Mouse (Mus musculus) forebrain, embryonic 12.5 days (tissue): ENCODE data around the gene Ulk4. TPM values are rescaled to one million over a fixed set of nuclear protein-coding genes. Genes with fewer than 3 reads are reported as not detected.

Source experiments
- ATAC-seq: fragments of 200-750 bp; cut with Nextera tagmentation; 2 replicates; pipeline ENCODE4 v1.8.0; 2017; ENCODE audit warnings: moderate TSS enrichment; ENCODE audit not compliant: low FRiP score
- H3K27ac ChIP-seq: fragments of 300-500 bp; sonication (generic); 2 replicates; pipeline ENCODE4 v1.5.1; 2016; ENCODE audit warnings: mild to moderate bottlenecking
- H3K27me3 ChIP-seq: fragments of 300-500 bp; sonication (generic); 2 replicates; pipeline ENCODE4 v1.6.1; 2016; ENCODE audit warnings: mild to moderate bottlenecking
- H3K36me3 ChIP-seq: fragments of 300-500 bp; sonication (generic); replicated peaks from 2 replicates; pipeline ENCODE4 v1.6.1; 2016; ENCODE audit warnings: mild to moderate bottlenecking
- H3K4me1 ChIP-seq: fragments of 300-500 bp; sonication (generic); 2 replicates; pipeline ENCODE4 v1.6.1; 2016
- H3K4me2 ChIP-seq: fragments of 300-500 bp; sonication (generic); 2 replicates; pipeline ENCODE4 v1.6.1; 2016; ENCODE audit warnings: mild to moderate bottlenecking, moderate library complexity
- H3K4me3 ChIP-seq: fragments of 300-500 bp; sonication (generic); replicated peaks from 2 replicates; pipeline ENCODE4 v1.5.1; 2016; ENCODE audit warnings: mild to moderate bottlenecking
- H3K9ac ChIP-seq: fragments of 300-500 bp; sonication (generic); 2 replicates; pipeline ENCODE4 v1.6.1; 2016; ENCODE audit warnings: mild to moderate bottlenecking
- H3K9me3 ChIP-seq: fragments of 300-500 bp; sonication (generic); 2 replicates; pipeline ENCODE4 v1.6.1; 2016
- WGBS: fragments of 180-500 bp; shearing (Covaris S2); methylation state at CpG from one replicate; pipeline ENCODE4 v1.1.7; 2016; 5-methylcytosine and 5-hydroxymethylcytosine counted together
- polyA plus RNA-seq: library from polyadenylated mRNA; unstranded; fragments of >200 nt; fragmentation: Nextera tagmentation; extraction: Ambion mirVana; gene quantifications from 2 replicates; pipeline ENCODE4 v1.2.1, GENCODE M21; 2016

Ulk4 gene
- polyA plus RNA-seq, 1 experiment from 2014 or later, result 179 TPM

GRCm38 (mm10) chr9:121311846-121312236, 34.8 kb upstream of the Ulk4 start:
- WGBS, result 68% methylated on average over 6 of the region's 6 CpGs

DNA sequence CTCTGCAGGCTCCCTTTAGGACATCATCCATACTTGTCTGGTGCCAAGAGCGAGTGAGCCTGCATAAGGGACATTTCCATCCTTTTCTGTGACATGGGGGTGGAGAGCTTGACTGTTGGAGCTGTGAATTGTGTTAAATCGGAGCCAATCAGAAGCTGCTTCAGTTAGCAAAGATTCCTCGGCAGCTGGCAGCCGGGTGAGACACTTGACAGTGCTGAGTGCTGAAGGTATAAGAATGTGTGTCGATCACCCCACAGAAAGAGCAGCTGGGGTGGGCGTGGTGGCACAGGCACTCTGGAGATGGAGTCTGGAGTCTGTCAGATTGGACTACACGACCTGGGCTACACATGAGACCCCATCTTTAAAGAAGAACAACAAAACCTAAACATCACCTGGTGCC, 33.5 kb upstream of the Ulk4 start:
- Histone ChIP-seq H3K4me1 (peaks cover 72% of the 10 kb centered on the region), H3K4me2 (no peak overlapping the region), H3K4me3 (no peak overlapping the region), H3K27ac (peak overlapping the region; percentile 98), H3K9me3 (no peaks in the 10 kb centered on the region), H3K27me3 (no peaks in the 10 kb centered on the region), H3K36me3 (no peaks in the 10 kb centered on the region), H3K9ac (0 out of 2 replicates have a peak overlapping the region, but pooled peaks have one; percentile 22)
- 55% methylated on average over 7 of the region's 7 CpGs for WGBS
- ATAC-seq, result no peak

More at GRCm38 (mm10) chr9:121311846-121312236, 34.8 kb upstream of the Ulk4 start:
- Histone ChIP-seq H3K4me2 (peak overlapping the region; percentile 58), H3K9ac (peak overlapping the region; percentile 44; the same call in 1 of the 2 replicates), H3K27me3 (no peaks in the 10 kb centered on the region), H3K9me3 (no peaks in the 10 kb centered on the region), H3K27ac (peak overlapping the region; percentile 98), H3K4me1 (peaks cover 76% of the 10 kb centered on the region), H3K36me3 (no peaks in the 10 kb centered on the region), H3K4me3 (no peak overlapping the region)
- ATAC-seq, result no peak

GRCm38 (mm10) chr9:121309287-121309686, 32.3 kb upstream of the Ulk4 start:
- Histone ChIP-seq H3K27ac (peak overlapping the region; percentile 56; the same call in 1 of the 2 replicates), H3K9ac (no peak overlapping the region), H3K9me3 (no peaks in the 10 kb centered on the region), H3K27me3 (no peaks in the 10 kb centered on the region), H3K4me1 (peaks cover 66% of the 10 kb centered on the region), H3K4me2 (no peak overlapping the region), H3K4me3 (no peak overlapping the region), H3K36me3 (no peaks in the 10 kb centered on the region)
- no peak for ATAC-seq
- WGBS, result 34% methylated on average over 4 of the region's 4 CpGs

- Histone ChIP-seq H3K36me3 (no peaks in the 10 kb centered on the region), H3K4me3 (no peak overlapping the region), H3K27ac (no peak overlapping the region), H3K4me2 (no peak overlapping the region), H3K9ac (no peak overlapping the region), H3K27me3 (no peaks in the 10 kb centered on the region), H3K9me3 (no peaks in the 10 kb centered on the region), H3K4me1 (peaks cover 61% of the 10 kb centered on the region)
- ATAC-seq, result no peak
- WGBS, result 97% methylated on average over 4 of the region's 4 CpGs
These were observed 28.5 kb upstream of the Ulk4 start for GRCm38 (mm10) chr9:121305456-121305855.

GRCm38 (mm10) chr9:121304520-121304919, 27.5 kb upstream of the Ulk4 start:
- no peaks in the 10 kb centered on the region for H3K27me3 ChIP-seq
- WGBS, result 44% methylated on average over 10 of the region's 10 CpGs
- H3K4me1 ChIP-seq, result peaks cover 62% of the 10 kb centered on the region
- H3K36me3 ChIP-seq, result no peaks in the 10 kb centered on the region
- H3K4me2 ChIP-seq, result no peak overlapping the region
- no peak overlapping the region for H3K4me3 ChIP-seq
- H3K9me3 ChIP-seq, result no peaks in the 10 kb centered on the region
- ATAC-seq, result peak; percentile 15; the same call in 1 of the 2 replicates
- no peak overlapping the region for H3K9ac ChIP-seq
- peak overlapping the region; percentile 83 for H3K27ac ChIP-seq

GRCm38 (mm10) chr9:121303748-121304147, 26.8 kb upstream of the Ulk4 start:
- peak overlapping the region; percentile 26 for H3K9ac ChIP-seq
- H3K27me3 ChIP-seq, result no peaks in the 10 kb centered on the region
- H3K9me3 ChIP-seq, result no peaks in the 10 kb centered on the region
- peak; percentile 61 for ATAC-seq
- WGBS, result 9% methylated on average over 9 of the region's 9 CpGs
- peak overlapping the region; percentile 83 for H3K27ac ChIP-seq
- peaks cover 64% of the 10 kb centered on the region for H3K4me1 ChIP-seq
- H3K36me3 ChIP-seq, result no peaks in the 10 kb centered on the region
- H3K4me2 ChIP-seq, result peak overlapping the region; percentile 45
- H3K4me3 ChIP-seq, result 0 out of 2 replicates have a peak overlapping the region, but pooled peaks have one; percentile 1

DNA sequence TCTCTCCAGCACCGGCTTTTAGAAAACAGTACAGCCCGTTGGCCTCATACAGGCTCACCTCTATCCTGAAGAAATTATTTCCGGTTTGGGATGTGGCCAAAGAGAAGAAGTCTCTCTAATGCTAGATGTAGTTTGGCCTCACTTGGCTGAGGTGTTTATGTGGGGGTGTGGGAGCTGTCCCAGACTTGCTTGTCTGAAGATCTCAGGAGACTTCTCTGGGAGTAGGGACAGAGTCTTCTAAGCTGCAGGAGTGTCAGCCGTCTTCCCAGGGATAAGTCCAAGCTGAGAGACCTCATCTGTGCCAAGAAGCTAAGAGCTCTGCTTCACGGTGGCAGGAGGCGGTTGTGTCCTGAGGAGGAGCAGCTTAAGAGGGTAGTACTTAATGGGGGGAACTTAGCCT, 26.1 kb upstream of the Ulk4 start:
- 49% methylated on average over 6 of the region's 6 CpGs for WGBS
- Histone ChIP-seq H3K9ac (peak overlapping the region; percentile 26; the same call in 1 of the 2 replicates), H3K4me1 (peaks cover 71% of the 10 kb centered on the region), H3K36me3 (no peaks in the 10 kb centered on the region), H3K9me3 (no peaks in the 10 kb centered on the region), H3K4me3 (no peak overlapping the region), H3K4me2 (peak overlapping the region; percentile 45), H3K27me3 (no peaks in the 10 kb centered on the region), H3K27ac (peak overlapping the region; percentile 83)
- no peak for ATAC-seq

- no peak for ATAC-seq
- Histone ChIP-seq H3K9me3 (no peaks in the 10 kb centered on the region), H3K4me1 (peaks cover 72% of the 10 kb centered on the region), H3K36me3 (no peaks in the 10 kb centered on the region), H3K4me3 (no peak overlapping the region), H3K4me2 (no peak overlapping the region), H3K9ac (no peak overlapping the region), H3K27ac (peak overlapping the region; percentile 83; the same call in 1 of the 2 replicates), H3K27me3 (no peaks in the 10 kb centered on the region)
- WGBS, result 84% methylated on average over 7 of the region's 8 CpGs
These were observed 25.5 kb upstream of the Ulk4 start for GRCm38 (mm10) chr9:121302543-121302942.

DNA sequence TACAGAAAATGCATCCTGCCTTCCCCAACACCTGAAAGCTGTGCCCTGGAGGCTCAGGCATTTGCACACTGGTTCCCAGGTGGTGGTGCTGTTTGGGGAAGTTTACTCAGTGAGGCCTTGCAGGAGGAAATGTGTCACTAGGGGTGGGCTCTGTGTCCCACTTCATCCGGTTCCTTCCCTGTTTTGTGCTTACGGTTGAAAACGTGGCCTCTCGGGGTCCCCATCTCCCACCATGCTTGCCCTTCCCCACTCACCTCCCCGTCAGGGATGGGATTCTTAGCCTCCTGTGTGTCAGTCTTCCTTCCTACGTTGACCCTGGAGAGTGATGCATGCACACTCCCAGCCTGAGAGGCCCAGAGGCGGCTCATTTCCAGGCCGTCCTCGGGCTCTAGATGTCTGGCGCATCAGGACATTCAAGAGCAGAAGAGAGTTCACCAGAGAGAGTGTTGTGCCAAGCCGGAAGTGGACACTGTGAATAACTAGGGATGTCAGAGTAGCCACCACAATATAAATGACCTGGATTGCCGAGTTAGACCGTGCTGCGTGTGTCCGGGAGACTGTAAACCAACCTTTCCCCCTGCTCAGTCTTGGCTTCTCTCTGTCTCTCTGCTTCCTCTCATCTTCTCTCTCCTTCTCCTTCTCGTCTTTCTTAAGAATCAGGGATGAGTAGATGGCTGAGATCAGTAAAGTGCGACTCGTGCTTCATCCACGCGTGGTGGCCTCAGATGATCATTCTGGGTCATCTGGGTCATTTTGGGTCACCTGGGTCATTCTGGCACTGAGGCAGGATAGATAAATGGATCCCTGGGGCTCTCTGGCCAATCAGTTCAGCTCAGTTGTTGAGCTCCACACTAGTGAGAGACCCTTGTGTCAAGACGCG, 24.3 kb upstream of the Ulk4 start:
- Histone ChIP-seq H3K36me3 (no peaks in the 10 kb centered on the region), H3K4me2 (peak overlapping the region; percentile 87; the same call in 1 of the 2 replicates), H3K4me1 (peaks cover 72% of the 10 kb centered on the region), H3K27ac (0 out of 2 replicates have a peak overlapping the region, but pooled peaks have one; percentile 36), H3K9ac (no peak overlapping the region; the same call in 1 of the 2 replicates), H3K4me3 (no peak overlapping the region; the same call in 1 of the 2 replicates), H3K9me3 (no peaks in the 10 kb centered on the region), H3K27me3 (peaks cover 6% of the 10 kb centered on the region; the same call in 1 of the 2 replicates)
- 75% methylated on average over 22 of the region's 22 CpGs for WGBS
- ATAC-seq, result no peak

DNA sequence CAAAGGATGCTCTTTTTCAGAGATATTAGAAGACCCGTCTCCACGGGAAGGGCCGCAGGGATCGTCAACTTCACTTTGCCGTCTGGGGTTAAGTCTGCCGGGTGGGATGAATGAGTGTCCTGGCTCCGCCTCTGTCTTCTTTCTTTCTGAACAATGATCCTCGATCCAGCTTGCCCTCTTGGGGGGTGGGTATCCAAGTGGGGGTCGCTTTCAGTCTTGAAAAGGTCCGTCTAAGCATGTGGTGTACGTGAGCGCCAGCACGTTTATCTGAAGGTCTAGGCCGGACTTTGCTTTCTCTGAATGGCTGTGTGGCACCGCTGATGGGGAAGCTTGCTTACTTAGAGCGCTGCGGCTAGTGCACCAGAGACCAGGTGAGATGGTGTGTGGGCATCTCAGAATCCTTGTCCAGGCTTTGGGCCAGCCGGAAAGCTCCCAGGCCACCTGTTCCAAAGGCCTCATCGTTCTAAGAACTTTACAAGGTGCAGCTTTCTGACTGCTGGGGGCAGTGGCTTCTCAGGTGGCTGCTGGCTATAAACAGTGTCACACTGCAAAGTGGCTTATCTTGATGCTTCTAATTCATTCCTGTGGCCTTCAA, 23.1 kb upstream of the Ulk4 start:
- peak overlapping the region; percentile 96 for H3K9ac ChIP-seq
- H3K9me3 ChIP-seq, result no peaks in the 10 kb centered on the region
- peak overlapping the region; percentile 92 for H3K4me3 ChIP-seq
- H3K27me3 ChIP-seq, result peaks cover 15% of the 10 kb centered on the region; the same call in 1 of the 2 replicates
- no peak for ATAC-seq
- H3K27ac ChIP-seq, result peak overlapping the region; percentile 48
- H3K4me2 ChIP-seq, result peak overlapping the region; percentile 87
- H3K4me1 ChIP-seq, result peaks cover 68% of the 10 kb centered on the region
- no peaks in the 10 kb centered on the region for H3K36me3 ChIP-seq
- WGBS, result 13% methylated on average over 19 of the region's 19 CpGs

DNA sequence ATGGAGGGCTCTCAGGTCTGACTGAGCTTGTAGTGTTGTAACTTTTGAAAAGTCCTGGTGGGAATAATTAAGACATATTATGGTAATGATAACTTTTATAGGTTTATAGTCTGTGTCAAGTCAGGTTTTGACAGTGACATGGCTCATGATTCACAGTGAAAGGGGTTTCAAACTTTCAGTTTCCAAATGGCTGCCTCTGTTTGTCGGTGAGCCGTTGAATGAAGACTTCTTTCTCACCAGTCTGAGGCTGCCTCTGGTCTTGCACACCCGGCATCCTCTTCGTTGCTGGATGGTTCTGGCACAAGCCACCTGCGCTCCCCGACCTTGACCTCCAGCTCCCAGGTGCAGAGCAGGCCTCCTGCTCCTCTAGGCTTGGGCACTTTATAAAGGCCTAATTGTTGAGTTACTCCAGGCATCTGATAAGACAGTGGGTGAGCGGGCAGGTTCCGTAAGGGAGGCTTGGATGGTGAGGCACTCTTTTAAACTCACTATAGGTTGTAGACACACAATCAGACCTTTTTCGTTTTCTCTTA, 22.3 kb upstream of the Ulk4 start:
- ATAC-seq, result no peak
- WGBS, result 39% methylated on average over 9 of the region's 9 CpGs
- peak overlapping the region; percentile 87 for H3K4me2 ChIP-seq
- H3K9me3 ChIP-seq, result no peaks in the 10 kb centered on the region
- H3K36me3 ChIP-seq, result no peaks in the 10 kb centered on the region
- H3K27me3 ChIP-seq, result peaks cover 19% of the 10 kb centered on the region; the same call in 1 of the 2 replicates
- H3K4me1 ChIP-seq, result peaks cover 61% of the 10 kb centered on the region
- peak overlapping the region; percentile 96 for H3K9ac ChIP-seq
- peak overlapping the region; percentile 92 for H3K4me3 ChIP-seq
- H3K27ac ChIP-seq, result peak overlapping the region; percentile 48; the same call in 1 of the 2 replicates
